Mouse (Mus musculus): ENCODE measurements around the gene Casp12. TPM values are rescaled to one million over a fixed set of nuclear protein-coding genes. Genes with fewer than 3 reads are reported as not detected.
"Not testable (repeated sequence)": the region's sequence is repeated elsewhere in the genome, so short reads cannot be mapped to it uniquely, and the experiment has no call there.

The Casp12 gene
- polyA plus RNA-seq, 1 experiment from 2014 or later = 5.6 TPM

GRCm38 (mm10) chr9:5344090-5344489 lies 1.1 kb upstream of the Casp12 start:
- 71% methylated on average over 4 of the region's 4 CpGs for WGBS
- H3K9ac ChIP-seq = no peak overlapping the region

GRCm38 (mm10) chr9:5347381-5347780 lies 2.2 kb downstream of the Casp12 start:
- H3K4me2 ChIP-seq = no peak overlapping the region
- H3K4me1 ChIP-seq (replicated peaks) = no peaks in the 10 kb centered on the region
- H3K27ac ChIP-seq = no peak overlapping the region
- no peak overlapping the region for H3K9ac ChIP-seq
- no peaks in the 10 kb centered on the region for H3K9me3 ChIP-seq (replicated peaks)
- H3K36me3 ChIP-seq = no peaks in the 10 kb centered on the region
- 46% methylated on average over 4 of the region's 4 CpGs for WGBS
- ATAC-seq (replicated peaks; ENCODE audit: insufficient number of reproducible peaks, insufficient read depth, low FRiP score, low read depth) = no peak
- H3K4me3 ChIP-seq = no peak overlapping the region
- H3K27me3 ChIP-seq = no peaks in the 10 kb centered on the region

More at GRCm38 (mm10) chr9:5344090-5344489, 1.1 kb upstream of the Casp12 start:
- no peak overlapping the region for H3K4me2 ChIP-seq
- no peaks in the 10 kb centered on the region for H3K27me3 ChIP-seq
- no peaks in the 10 kb centered on the region for H3K36me3 ChIP-seq
- no peak overlapping the region for H3K4me3 ChIP-seq
- no peaks in the 10 kb centered on the region for H3K4me1 ChIP-seq (replicated peaks)
- no peak overlapping the region for H3K27ac ChIP-seq
- ATAC-seq (replicated peaks; ENCODE audit: insufficient number of reproducible peaks, insufficient read depth, low FRiP score, low read depth) = no peak
- H3K9me3 ChIP-seq (replicated peaks) = no peaks in the 10 kb centered on the region

- WGBS = 57% methylated on average over 2 of the region's 2 CpGs
- no peaks in the 10 kb centered on the region for H3K4me1 ChIP-seq (replicated peaks)
These were observed 8.4 kb downstream of the Casp12 start for GRCm38 (mm10) chr9:5353673-5354072.

DNA sequence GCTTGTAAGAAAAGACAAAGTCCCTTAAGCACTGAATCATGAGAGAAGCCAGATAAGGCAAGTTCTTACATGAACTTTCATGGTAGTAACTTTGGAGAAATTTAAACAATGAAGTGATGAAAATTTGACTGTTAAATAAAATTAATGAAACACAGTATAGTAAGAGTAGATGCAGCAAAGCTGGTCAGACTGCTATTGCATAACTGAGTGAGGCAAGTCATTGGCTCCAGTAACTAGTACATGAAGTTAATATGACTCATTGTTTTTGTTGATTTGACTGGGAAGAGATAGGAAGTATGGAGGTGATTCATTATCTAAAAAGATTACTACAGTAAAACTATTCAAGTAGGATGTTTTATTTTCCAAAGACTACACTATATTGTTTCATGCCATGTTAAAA lies 11.6 kb downstream of the Casp12 start:
- no peaks in the 10 kb centered on the region for H3K27me3 ChIP-seq
- no peak for ATAC-seq (replicated peaks; ENCODE audit: insufficient number of reproducible peaks, insufficient read depth, low FRiP score, low read depth)
- H3K27ac ChIP-seq = no peak overlapping the region
- H3K36me3 ChIP-seq = no peaks in the 10 kb centered on the region
- no peak overlapping the region for H3K9ac ChIP-seq
- H3K4me2 ChIP-seq = no peak overlapping the region
- no peaks in the 10 kb centered on the region for H3K9me3 ChIP-seq (replicated peaks)
- H3K4me1 ChIP-seq (replicated peaks) = no peaks in the 10 kb centered on the region
- H3K4me3 ChIP-seq = no peak overlapping the region

More at GRCm38 (mm10) chr9:5353673-5354072, 8.4 kb downstream of the Casp12 start:
- Histone ChIP-seq H3K36me3 (no peaks in the 10 kb centered on the region), H3K9me3 (replicated peaks) (no peaks in the 10 kb centered on the region), H3K27me3 (no peaks in the 10 kb centered on the region), H3K4me2 (no peak overlapping the region), H3K4me3 (no peak overlapping the region), H3K27ac (no peak overlapping the region), H3K9ac (no peak overlapping the region)
- ATAC-seq (replicated peaks; ENCODE audit: insufficient number of reproducible peaks, insufficient read depth, low FRiP score, low read depth) = no peak

- H3K27me3 ChIP-seq = no peaks in the 10 kb centered on the region
- no peak overlapping the region for H3K27ac ChIP-seq
- no peak overlapping the region for H3K9ac ChIP-seq
- no peaks in the 10 kb centered on the region for H3K4me1 ChIP-seq (replicated peaks)
- no peak overlapping the region for H3K4me3 ChIP-seq
- no peak for ATAC-seq (replicated peaks; ENCODE audit: insufficient number of reproducible peaks, insufficient read depth, low FRiP score, low read depth)
- no peaks in the 10 kb centered on the region for H3K36me3 ChIP-seq
- no peak overlapping the region for H3K4me2 ChIP-seq
- H3K9me3 ChIP-seq (replicated peaks) = no peaks in the 10 kb centered on the region
These were observed 48.3 kb downstream of the Casp12 start for GRCm38 (mm10) chr9:5393561-5393960.

GRCm38 (mm10) chr9:5395861-5396260 lies 50.6 kb downstream of the Casp12 start:
- H3K4me2 ChIP-seq; ATAC-seq (replicated peaks; ENCODE audit: insufficient number of reproducible peaks, insufficient read depth, low FRiP score, low read depth); H3K4me3 ChIP-seq; H3K27me3 ChIP-seq; H3K4me1 ChIP-seq (replicated peaks); H3K27ac ChIP-seq; H3K9me3 ChIP-seq (replicated peaks); H3K36me3 ChIP-seq; H3K9ac ChIP-seq: not testable (repeated sequence)
- WGBS = 65% methylated on average over 5 of the region's 5 CpGs

DNA sequence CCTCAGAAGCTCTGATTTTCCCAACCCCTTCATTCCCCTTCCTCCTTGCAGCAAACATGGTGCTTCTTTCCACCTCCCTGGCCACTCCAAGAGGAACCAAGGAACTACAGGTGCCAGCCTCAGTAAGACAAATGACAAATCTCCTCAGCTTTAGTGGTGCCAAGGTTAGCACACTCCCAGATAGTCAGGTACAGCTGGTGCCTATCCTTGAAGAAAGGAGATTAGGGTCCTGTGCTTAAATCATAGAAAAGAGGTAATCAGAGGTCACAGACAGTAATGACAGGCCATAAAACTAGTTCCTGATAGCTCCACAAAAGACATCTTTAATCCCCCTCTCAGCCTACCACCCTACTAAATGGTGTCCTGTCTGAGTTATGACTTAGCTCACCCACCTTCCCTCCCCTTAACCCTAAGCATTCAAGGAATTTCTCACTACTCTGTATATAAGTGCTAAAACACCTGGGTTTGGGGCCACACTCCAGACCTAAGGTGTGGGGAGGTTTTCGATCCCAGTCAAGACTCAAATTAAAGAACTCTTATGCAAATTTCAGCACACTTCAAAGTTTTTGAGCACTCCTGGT lies 65.8 kb downstream of the Casp12 start:
- Histone ChIP-seq H3K9me3 (replicated peaks) (no peaks in the 10 kb centered on the region; the same call in 1 of the 2 replicates), H3K27me3 (no peaks in the 10 kb centered on the region), H3K36me3 (no peaks in the 10 kb centered on the region), H3K4me1 (replicated peaks) (no peaks in the 10 kb centered on the region), H3K4me3 (no peak overlapping the region), H3K9ac (no peak overlapping the region), H3K27ac (no peak overlapping the region), H3K4me2 (no peak overlapping the region)
- WGBS = 77% methylated on average over 1 of the region's 1 CpGs
- ATAC-seq (replicated peaks; ENCODE audit: insufficient number of reproducible peaks, insufficient read depth, low FRiP score, low read depth) = no peak

DNA sequence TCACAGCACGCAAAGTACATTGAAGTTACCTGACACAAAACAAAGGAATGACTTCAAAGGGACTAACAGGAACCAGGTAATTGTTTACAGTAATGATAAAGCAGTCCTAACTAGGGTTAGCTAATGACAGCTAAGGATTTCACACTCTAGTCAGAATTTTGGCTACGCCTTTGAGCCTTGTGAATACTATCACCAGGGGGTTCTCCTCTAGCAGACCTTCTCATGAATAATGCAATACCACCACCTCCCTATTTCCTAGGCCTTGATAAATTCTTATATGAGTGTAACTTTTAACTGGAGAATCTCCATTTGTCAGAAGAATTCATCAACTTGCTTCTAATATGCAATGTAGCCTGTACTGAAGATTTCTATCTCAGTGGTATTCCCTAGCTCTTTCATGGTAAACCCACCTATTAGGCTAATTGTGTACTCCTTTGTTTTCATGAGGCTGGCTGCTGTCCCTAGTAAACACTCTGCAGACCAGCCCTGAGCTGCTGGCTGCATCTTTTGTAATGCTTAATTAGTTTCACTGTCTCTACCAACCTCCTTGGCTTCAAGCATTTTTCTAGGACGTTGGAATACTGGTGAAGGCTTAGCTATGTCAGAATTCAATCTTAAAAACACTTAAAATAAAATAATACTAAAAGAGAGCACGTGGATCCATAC lies 67.3 kb downstream of the Casp12 start:
- Histone ChIP-seq H3K9ac (no peak overlapping the region), H3K36me3 (no peaks in the 10 kb centered on the region), H3K27ac (no peak overlapping the region), H3K4me2 (no peak overlapping the region), H3K4me1 (replicated peaks) (no peaks in the 10 kb centered on the region), H3K9me3 (replicated peaks) (no peaks in the 10 kb centered on the region; the same call in 1 of the 2 replicates), H3K4me3 (no peak overlapping the region), H3K27me3 (no peaks in the 10 kb centered on the region)
- 49% methylated on average over 4 of the region's 4 CpGs for WGBS
- no peak for ATAC-seq (replicated peaks; ENCODE audit: insufficient number of reproducible peaks, insufficient read depth, low FRiP score, low read depth)

DNA sequence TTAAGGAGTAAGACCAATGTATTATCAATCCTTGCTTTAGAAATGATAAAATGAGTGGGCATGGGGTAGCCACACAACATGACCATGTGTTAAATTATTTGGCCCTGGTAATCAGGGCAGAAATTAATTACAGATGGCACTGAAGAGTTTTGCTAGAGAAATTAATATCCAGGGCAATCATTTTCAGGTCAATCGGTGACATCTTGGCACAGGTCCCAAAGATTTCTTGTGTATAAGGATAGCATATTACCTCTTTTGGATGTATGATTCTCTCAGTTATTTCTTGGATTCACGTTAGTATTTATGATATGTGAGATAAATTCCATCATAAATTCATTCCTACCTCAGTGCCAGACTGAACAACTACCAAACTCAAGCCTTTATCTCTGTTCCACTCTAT lies 72.6 kb downstream of the Casp12 start:
- 62% methylated on average over 2 of the region's 2 CpGs for WGBS
- Histone ChIP-seq H3K36me3 (no peaks in the 10 kb centered on the region), H3K27ac (no peak overlapping the region), H3K9ac (no peak overlapping the region), H3K9me3 (replicated peaks) (no peaks in the 10 kb centered on the region), H3K4me3 (no peak overlapping the region), H3K4me2 (no peak overlapping the region), H3K4me1 (replicated peaks) (no peaks in the 10 kb centered on the region), H3K27me3 (no peaks in the 10 kb centered on the region)
- no peak for ATAC-seq (replicated peaks; ENCODE audit: insufficient number of reproducible peaks, insufficient read depth, low FRiP score, low read depth)

Other genes starting within 250 kb of the Casp12 start
- 1.1 and 1.3 TPM in 2 replicates for gene Casp1, start 46.9 kb upstream of the Casp12 start, polyA plus RNA-seq (2015; fragmentation: Nextera tagmentation; extraction: Ambion mirVana)
- 2.1 and 2.6 TPM in 2 replicates for gene Casp4, start 36.6 kb upstream of the Casp12 start, polyA plus RNA-seq (2015; fragmentation: Nextera tagmentation; extraction: Ambion mirVana)